Mouse (Mus musculus) testis, adult 2 months (tissue): ENCODE measurements at regions not wholly inside any gene's neighbourhood (a gene's known extent, or its start where the extent isn't known, plus 50 kb on each side); places are given as distances from the start of the nearest gene placed in this dataset.

Source experiments
- CTCF ChIP-seq: fragments of 200-500 bp; IDR thresholded peaks from 2 replicates; pipeline ENCODE4 v1.5.1; 2012; ENCODE audit warnings: low read depth, mild to moderate bottlenecking, inconsistent platforms, low read length, moderate library complexity; ENCODE audit not compliant: control insufficient read depth, insufficient read depth, insufficient replicate concordance
- POLR2A ChIP-seq: fragments of 200-500 bp; IDR thresholded peaks from 2 replicates; pipeline ENCODE4 v1.6.1; 2012; ENCODE audit warnings: low read depth, mild to moderate bottlenecking, inconsistent platforms, low read length, moderate library complexity; ENCODE audit not compliant: control insufficient read depth

- TF ChIP-seq CTCF (no peak), POLR2A (no peak)
Measured at GRCm38 (mm10) chr5:75453757-75454390, 120.8 kb upstream of the Kit start.
